ENCODE assay signal across 20 mouse cellular contexts in the genomic region with DNA sequence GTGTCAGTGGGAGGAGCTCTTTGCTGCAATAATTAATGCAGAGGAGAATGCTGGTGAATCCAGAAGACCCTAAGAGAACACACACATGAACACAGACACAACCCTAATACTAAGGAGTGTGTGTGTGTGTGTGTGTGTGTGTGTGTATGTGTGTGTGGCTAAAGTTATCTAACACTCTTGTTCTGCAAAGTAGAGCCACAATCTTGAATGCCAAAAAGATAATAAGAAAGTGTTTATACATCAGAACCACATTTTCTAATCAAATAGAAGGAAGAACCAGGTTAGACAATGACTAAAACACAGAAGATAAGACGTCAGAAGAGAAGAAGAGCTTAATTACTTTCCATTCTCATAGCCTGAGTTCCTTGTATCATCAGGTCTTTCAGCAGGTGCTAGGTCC.
DNase-seq lines count a peak whose midpoint lies in the region; ATAC-seq and TF ChIP-seq lines count a peak whose summit lies in the region.
"Had no signal": no experiment of that assay in that cellular context is flagged by ENCODE, and none has a peak within 500 bp of the region (broad histone marks: within the 10 kb centered on the region; RNA-seq: fewer than 3 reads in every experiment).

No protein-coding gene starts in this region.

- peak; percentile 72 to 75; a peak in 3 of 4 replicates for TF ChIP-seq EP300 in MEL (IDR thresholded peaks at IDR 0.05; ENCODE audit: low read depth in 1 of 2, low read length in 2 of 2)

- no peaks in the 10 kb centered on the region for H3K79me2 ChIP-seq in MEL (ENCODE audit: control insufficient read depth, insufficient read depth, low read length, poor library complexity)

- H3K4me2 ChIP-seq in neural tube, embryonic 12.5 days (replicated peaks) = no peak overlapping the region

- peak; percentile 21; the same call in 1 of the 2 replicates for ATAC-seq in neural tube, embryonic 12.5 days (ENCODE audit: low FRiP score, low read depth)
- ATAC-seq: activated CD4-positive, CD25-positive, alpha-beta regulatory T cell, adult 4 months; CD4-positive, CD25-positive, alpha-beta regulatory T cell, adult 4 months; Patski had no signal

- no peaks in the 10 kb centered on the region for H3K9me3 ChIP-seq in neural tube, embryonic 12.5 days
- H3K9me3 ChIP-seq in MEL (replicated peaks; ENCODE audit: insufficient read depth, low read length) = no peaks in the 10 kb centered on the region

- no peaks in the 10 kb centered on the region for H3K36me3 ChIP-seq in neural tube, embryonic 12.5 days
- H3K36me3 ChIP-seq in MEL (ENCODE audit: control insufficient read depth in 1 of 2, insufficient read depth in 2 of 2, low read length in 2 of 2) = peaks cover 0 to 17% of the 10 kb centered on the region in 2 experiments; a peak in 3 of 4 replicates
- H3K36me3 ChIP-seq: G1E had no signal

- no peaks in the 10 kb centered on the region for H3K27me3 ChIP-seq in neural tube, embryonic 12.5 days (replicated peaks)
- H3K27me3 ChIP-seq in MEL (ENCODE audit: control insufficient read depth in 1 of 2, insufficient read depth in 2 of 2, low read length in 2 of 2) = no peaks in the 10 kb centered on the region
- H3K27me3 ChIP-seq: CH12.LX had no signal

- DNase-seq in neural tube, embryonic 10.5 days (ENCODE audit: extremely low spot score, low spot score) = no peak
- DNase-seq in MEL (ENCODE audit: low read depth, low spot score) = peak; percentile 44
- DNase-seq in embryo, embryonic 9.5 days (ENCODE audit: extremely low spot score) = no peak
- DNase-seq: adrenal gland, adult 2 months; adrenal gland, adult 8-10 months; adrenal gland, postnatal 10 days; adrenal gland, postnatal 14 days; adrenal gland, postnatal 25 days; adrenal gland, postnatal 36 days; B cell, adult 2 months; cerebellum, adult 11 months; cerebellum, adult 11-12 months; cerebellum, adult 18-20 months; cerebellum, adult 2 months had no signal

- TF ChIP-seq RAD21 in MEL (IDR thresholded peaks at IDR 0.05; ENCODE audit: low read depth, low read length) = no peak

- H3K27ac ChIP-seq in neural tube, embryonic 12.5 days = no peak overlapping the region
- no peak overlapping the region for H3K27ac ChIP-seq in MEL (ENCODE audit: control insufficient read depth, low read depth, low read length)

- no peak overlapping the region for H3K4me3 ChIP-seq in neural tube, embryonic 12.5 days
- no peak overlapping the region for H3K4me3 ChIP-seq in MEL (ENCODE audit: control insufficient read depth in 1 of 2, insufficient read depth in 1 of 2, low read depth in 2 of 2, low read length in 2 of 2)

- TF ChIP-seq CTCF in MEL (IDR thresholded peaks at IDR 0.05 in 2 of 3, conservative IDR thresholded peaks at IDR 0.05 in 1 of 3; ENCODE audit: control insufficient read depth in 1 of 3, insufficient read depth in 1 of 3, low read depth in 2 of 3, low read length in 3 of 3, poor library complexity in 1 of 3, severe bottlenecking in 1 of 3) = no peak

- peaks cover 5% of the 10 kb centered on the region; the same call in 1 of the 2 replicates for H3K4me1 ChIP-seq in neural tube, embryonic 12.5 days
- peaks cover 2 to 8% of the 10 kb centered on the region in 2 experiments for H3K4me1 ChIP-seq in MEL (ENCODE audit: control insufficient read depth in 1 of 2, insufficient read depth in 2 of 2, low read length in 2 of 2)

- H3K9ac ChIP-seq in neural tube, embryonic 12.5 days = no peak overlapping the region
- H3K9ac ChIP-seq in MEL (ENCODE audit: control insufficient read depth, low read depth, low read length, poor library complexity, severe bottlenecking) = no peak overlapping the region

- WGBS in neural tube, embryonic 12.5 days = 66% methylated on average over 1 of the region's 1 CpGs

- no peak for TF ChIP-seq POLR2A in MEL (IDR thresholded peaks at IDR 0.05; ENCODE audit: control insufficient read depth in 1 of 2, insufficient read depth in 1 of 2, low read depth in 1 of 2, low read length in 2 of 2, poor library complexity in 1 of 2)

TF ChIP-seq in MEL, 35 proteins besides CTCF, POLR2A, EP300 and RAD21:
- TF ChIP-seq BHLHE40 (IDR thresholded peaks at IDR 0.05; ENCODE audit: borderline replicate concordance, low read depth, low read length) = no peak
- peak; percentile 57 for TF ChIP-seq TCF12 (IDR thresholded peaks at IDR 0.05; ENCODE audit: low read depth, low read length)
- peak; percentile 76 for TF ChIP-seq GATA1 (IDR thresholded peaks at IDR 0.05; ENCODE audit: low read depth, low read length)
- no peak for TF ChIP-seq MXI1 (IDR thresholded peaks at IDR 0.05; ENCODE audit: low read depth, low read length)
- no peak for TF ChIP-seq MAFK (IDR thresholded peaks at IDR 0.05; ENCODE audit: borderline replicate concordance, low read depth, low read length)
- TF ChIP-seq MAZ (IDR thresholded peaks at IDR 0.05; ENCODE audit: low read depth, low read length) = no peak
- no peak for TF ChIP-seq UBTF (IDR thresholded peaks at IDR 0.05; ENCODE audit: borderline replicate concordance, insufficient read depth, low read depth, low read length)
- no peak for TF ChIP-seq MAX (IDR thresholded peaks at IDR 0.05; ENCODE audit: low read length)
- no peak for TF ChIP-seq JUND (IDR thresholded peaks at IDR 0.05; ENCODE audit: low read depth, low read length)
- no peak for TF ChIP-seq ZNF384 (IDR thresholded peaks at IDR 0.05; ENCODE audit: low read depth, low read length)
- no peak for TF ChIP-seq USF1 (IDR thresholded peaks at IDR 0.05; ENCODE audit: low read depth, low read length)
- no peak for TF ChIP-seq POLR2AphosphoS5 (IDR thresholded peaks at IDR 0.05; ENCODE audit: borderline replicate concordance, low read depth, low read length)
- TF ChIP-seq TBP (IDR thresholded peaks at IDR 0.05; ENCODE audit: low read depth, low read length) = no peak
- TF ChIP-seq E2F4 (IDR thresholded peaks at IDR 0.05; ENCODE audit: borderline replicate concordance, low read depth, low read length) = no peak
- no peak for TF ChIP-seq NELFE (IDR thresholded peaks at IDR 0.05; ENCODE audit: low read depth, low read length)
- TF ChIP-seq GABPA (IDR thresholded peaks at IDR 0.05; ENCODE audit: low read depth, low read length) = no peak
- peak; percentile 77 for TF ChIP-seq RCOR1 (IDR thresholded peaks at IDR 0.05; ENCODE audit: low read depth, low read length)
- no peak for TF ChIP-seq POLR2AphosphoS2 (IDR thresholded peaks at IDR 0.05; ENCODE audit: low read length)
- TF ChIP-seq SMC3 (IDR thresholded peaks at IDR 0.05; ENCODE audit: low read depth, low read length) = no peak
- TF ChIP-seq MYB (IDR thresholded peaks at IDR 0.05; ENCODE audit: low read depth, low read length) = no peak
- no peak for TF ChIP-seq ZKSCAN1 (IDR thresholded peaks at IDR 0.05; ENCODE audit: low read depth, low read length)
- no peak for TF ChIP-seq ZC3H11A (IDR thresholded peaks at IDR 0.05; ENCODE audit: low read depth, low read length)
- TF ChIP-seq ETS1 (IDR thresholded peaks at IDR 0.05; ENCODE audit: low read depth, low read length) = peak; percentile 52
- no peak for TF ChIP-seq CHD1 (IDR thresholded peaks at IDR 0.05; ENCODE audit: low read depth, low read length)
- no peak for TF ChIP-seq SIN3A (IDR thresholded peaks at IDR 0.05; ENCODE audit: low read length)
- no peak for TF ChIP-seq NRF1 (IDR thresholded peaks at IDR 0.05; ENCODE audit: insufficient read depth, low read depth, low read length, poor library complexity, severe bottlenecking)
- TF ChIP-seq MYC (IDR thresholded peaks at IDR 0.05; ENCODE audit: low read depth, low read length) = no peak
- TF ChIP-seq ZMIZ1 (IDR thresholded peaks at IDR 0.05; ENCODE audit: low read depth, low read length) = no peak
- TF ChIP-seq KAT2A (conservative IDR thresholded peaks at IDR 0.05; ENCODE audit: low read depth, low read length) = no peak
